Mouse (Mus musculus) heart, embryonic 16.5 days (tissue): Measurements from ENCODE around the gene Spag6. TPM values are rescaled to one million over a fixed set of nuclear protein-coding genes. Genes with fewer than 3 reads are reported as not detected.

Source experiments
- ATAC-seq: fragments of 200-750 bp; cut with Nextera tagmentation; replicated peaks from 2 replicates; pipeline ENCODE4 v1.8.0; 2017; ENCODE audit warnings: moderate number of reproducible peaks; ENCODE audit not compliant: insufficient read depth, low FRiP score; ENCODE audit errors: extremely low read depth
- H3K27ac ChIP-seq: fragments of 300-500 bp; sonication (generic); 2 replicates; pipeline ENCODE4 v1.5.1; 2014; ENCODE audit warnings: mild to moderate bottlenecking, low read length, control low read depth, moderate library complexity
- H3K27me3 ChIP-seq: fragments of 300-500 bp; sonication (generic); 2 replicates; pipeline ENCODE4 v1.6.1; 2014; ENCODE audit warnings: low read length, mixed read lengths; ENCODE audit not compliant: control insufficient read depth, insufficient read depth
- H3K36me3 ChIP-seq: fragments of 300-500 bp; sonication (generic); 2 replicates; pipeline ENCODE4 v1.6.1; 2014; ENCODE audit not compliant: control insufficient read depth, insufficient read depth
- H3K4me1 ChIP-seq: fragments of 300-500 bp; sonication (generic); 2 replicates; pipeline ENCODE4 v1.6.1; 2014; ENCODE audit warnings: low read length, mixed read lengths; ENCODE audit not compliant: control insufficient read depth, insufficient read depth
- H3K4me2 ChIP-seq: fragments of 300-500 bp; sonication (generic); 2 replicates; pipeline ENCODE4 v1.6.1; 2014; ENCODE audit warnings: low read depth, mild to moderate bottlenecking, control low read depth, low read length
- H3K4me3 ChIP-seq: fragments of 300-500 bp; sonication (generic); 2 replicates; pipeline ENCODE4 v1.5.1; 2014; ENCODE audit warnings: mild to moderate bottlenecking, control low read depth, low read length
- H3K9ac ChIP-seq: fragments of 300-500 bp; sonication (generic); 2 replicates; pipeline ENCODE4 v1.6.1; 2014; ENCODE audit warnings: low read length, control low read depth
- H3K9me3 ChIP-seq: fragments of 300-500 bp; sonication (generic); replicated peaks from 2 replicates; pipeline ENCODE4 v1.6.1; 2016; ENCODE audit warnings: low read length; ENCODE audit not compliant: control insufficient read depth
- WGBS: fragments of 180-500 bp; shearing (Covaris S2); extraction: QIAGEN DNeasy Blood & Tissue Kit; methylation state at CpG from one replicate; pipeline ENCODE4 v1.1.7; 2014; 5-methylcytosine and 5-hydroxymethylcytosine counted together
- polyA plus RNA-seq: library from polyadenylated mRNA; unstranded; fragments of >200 nt; fragmentation: Nextera tagmentation; extraction: Ambion mirVana; gene quantifications from 2 replicates; pipeline ENCODE4 v1.2.1, GENCODE M21; 2015

The Spag6 gene
- polyA plus RNA-seq, 1 experiment from 2014 or later, result 0.26 TPM

DNA sequence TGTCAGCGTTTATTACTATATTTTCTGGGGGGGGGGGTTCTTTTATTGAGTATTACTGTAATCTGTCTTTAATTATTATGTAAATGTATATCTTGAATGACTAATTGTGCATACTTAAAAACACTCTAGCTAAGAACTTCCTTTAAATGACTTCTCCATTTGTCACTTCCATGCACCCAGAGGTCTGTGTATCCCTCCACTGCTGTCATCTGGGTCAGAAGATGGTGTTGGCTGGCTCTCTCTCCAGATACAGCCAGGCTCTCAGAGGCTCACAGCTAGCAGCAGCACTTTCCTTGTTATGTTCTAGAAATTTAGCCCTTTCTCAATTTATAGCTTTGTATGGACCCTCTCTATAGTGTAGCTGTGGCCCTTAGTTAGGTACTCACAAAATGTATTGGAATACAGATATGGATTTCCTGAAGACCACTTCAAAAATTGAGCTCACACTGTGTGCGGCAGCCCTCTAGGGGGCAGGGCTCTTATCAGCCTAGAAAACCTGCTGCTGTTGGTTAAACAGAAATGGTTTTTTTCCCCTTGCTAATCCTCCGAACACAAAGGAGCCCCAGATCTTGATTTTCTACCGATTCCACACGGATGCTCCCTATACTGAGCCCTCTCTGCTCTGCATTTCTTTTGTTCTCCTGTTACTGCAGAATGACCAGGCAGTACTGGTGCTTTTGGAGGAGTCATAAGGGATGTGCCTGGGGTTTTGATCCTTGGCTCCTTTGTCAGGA, 40.7 kb downstream of the Spag6 start:
- no peaks in the 10 kb centered on the region for H3K4me1 ChIP-seq
- no peak overlapping the region for H3K4me2 ChIP-seq
- H3K9me3 ChIP-seq, result no peaks in the 10 kb centered on the region
- no peaks in the 10 kb centered on the region for H3K27me3 ChIP-seq
- no peak overlapping the region for H3K9ac ChIP-seq
- WGBS, result 36% methylated on average over 5 of the region's 5 CpGs
- no peak overlapping the region for H3K4me3 ChIP-seq
- no peak for ATAC-seq
- H3K27ac ChIP-seq, result no peak overlapping the region
- H3K36me3 ChIP-seq, result no peaks in the 10 kb centered on the region

DNA sequence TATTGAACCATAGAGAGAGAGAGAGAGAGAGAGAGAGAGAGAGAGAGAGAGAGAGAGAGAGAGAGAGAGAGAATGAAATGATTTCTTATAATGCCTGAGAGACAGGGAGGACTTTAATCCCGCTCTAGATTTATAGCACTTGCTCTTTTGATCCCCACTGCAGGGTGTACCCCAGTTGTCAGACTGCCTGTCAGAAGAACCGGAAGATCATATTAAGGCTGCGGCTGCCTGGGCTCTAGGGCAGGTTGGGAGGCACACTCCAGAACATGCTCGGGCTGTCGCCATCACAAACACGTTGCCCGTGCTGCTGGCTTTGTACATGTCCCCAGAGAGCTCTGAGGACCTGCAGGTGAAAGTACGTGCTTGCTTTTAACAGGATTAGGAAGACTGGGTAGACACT, 43.2 kb downstream of the Spag6 start:
- Histone ChIP-seq H3K36me3 (no peaks in the 10 kb centered on the region), H3K27ac (no peak overlapping the region), H3K9me3 (no peaks in the 10 kb centered on the region), H3K4me1 (no peaks in the 10 kb centered on the region), H3K4me3 (no peak overlapping the region), H3K27me3 (no peaks in the 10 kb centered on the region), H3K9ac (no peak overlapping the region), H3K4me2 (no peak overlapping the region)
- WGBS, result 60% methylated on average over 8 of the region's 8 CpGs
- ATAC-seq, result no peak

DNA sequence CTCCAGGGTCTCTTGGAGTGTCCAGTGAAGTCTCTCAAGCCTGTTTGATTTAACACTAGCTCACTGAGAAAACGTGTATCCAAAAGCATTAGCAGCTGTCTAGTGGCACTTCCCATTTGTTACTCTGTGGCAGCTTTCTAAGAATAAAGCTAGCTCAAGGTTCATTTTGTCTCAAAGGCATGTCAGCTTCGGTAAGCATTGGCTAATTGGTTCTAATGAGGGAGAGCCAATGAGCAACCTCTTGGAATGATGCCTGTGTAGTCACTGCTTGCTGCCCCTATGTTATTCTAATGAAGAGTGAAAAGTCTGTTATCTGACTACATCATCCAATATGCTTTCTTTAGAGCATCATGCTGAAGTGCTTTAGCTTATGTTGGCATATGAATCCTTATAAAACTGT, 45.4 kb downstream of the Spag6 start:
- 56% methylated on average over 2 of the region's 2 CpGs for WGBS
- Histone ChIP-seq H3K4me2 (no peak overlapping the region), H3K27me3 (no peaks in the 10 kb centered on the region), H3K4me1 (no peaks in the 10 kb centered on the region), H3K36me3 (no peaks in the 10 kb centered on the region), H3K27ac (no peak overlapping the region), H3K9me3 (no peaks in the 10 kb centered on the region), H3K9ac (no peak overlapping the region), H3K4me3 (no peak overlapping the region)
- ATAC-seq, result no peak

DNA sequence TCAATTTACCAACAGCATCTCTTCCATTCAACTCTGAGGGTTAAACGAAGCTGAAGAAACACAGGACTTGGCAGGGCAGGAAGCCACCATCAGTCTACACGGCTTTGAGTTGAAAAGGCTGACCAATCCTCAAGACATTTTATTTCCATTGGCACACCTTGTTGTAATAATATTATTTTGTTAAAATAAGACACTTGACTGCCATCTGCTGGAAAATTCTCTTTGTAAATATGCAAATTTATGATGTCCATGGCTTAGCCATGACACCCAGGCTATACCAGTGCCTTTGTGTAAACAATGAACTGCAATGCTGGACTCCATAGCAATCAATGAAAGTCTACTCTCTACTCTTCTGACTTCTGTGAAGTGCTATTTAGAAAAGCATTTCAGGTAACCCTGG, 62.3 kb downstream of the Spag6 start:
- Histone ChIP-seq H3K9ac (no peak overlapping the region), H3K27ac (no peak overlapping the region), H3K27me3 (no peaks in the 10 kb centered on the region), H3K4me1 (no peaks in the 10 kb centered on the region), H3K9me3 (no peaks in the 10 kb centered on the region), H3K36me3 (no peaks in the 10 kb centered on the region), H3K4me2 (no peak overlapping the region), H3K4me3 (no peak overlapping the region)
- no peak for ATAC-seq
- 30% methylated on average over 2 of the region's 2 CpGs for WGBS

DNA sequence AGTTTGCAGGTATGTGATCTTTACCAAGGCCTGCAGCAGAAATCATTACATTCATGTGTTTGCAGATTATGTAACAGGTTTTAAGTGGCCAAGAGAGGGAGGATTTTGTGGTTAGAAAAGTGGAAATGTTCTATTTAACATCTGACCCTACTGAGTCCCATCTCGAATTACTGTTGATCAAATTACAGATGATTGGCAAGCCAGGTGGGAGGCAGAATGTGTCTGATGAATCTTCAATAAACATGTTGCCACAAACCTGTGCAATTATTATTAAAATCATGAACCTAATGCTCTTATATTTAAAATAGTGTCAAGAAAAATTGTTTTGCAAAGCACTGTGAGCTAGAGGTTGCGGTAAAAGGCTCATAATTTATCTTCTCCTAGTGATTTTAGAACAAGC, 71.0 kb downstream of the Spag6 start:
- H3K4me3 ChIP-seq, result no peak overlapping the region
- no peak overlapping the region for H3K9ac ChIP-seq
- no peak overlapping the region for H3K27ac ChIP-seq
- H3K36me3 ChIP-seq, result no peaks in the 10 kb centered on the region
- no peaks in the 10 kb centered on the region for H3K9me3 ChIP-seq
- H3K27me3 ChIP-seq, result no peaks in the 10 kb centered on the region
- WGBS, result 83% methylated on average over 2 of the region's 2 CpGs
- ATAC-seq, result no peak
- no peak overlapping the region for H3K4me2 ChIP-seq
- H3K4me1 ChIP-seq, result peaks cover 8% of the 10 kb centered on the region

DNA sequence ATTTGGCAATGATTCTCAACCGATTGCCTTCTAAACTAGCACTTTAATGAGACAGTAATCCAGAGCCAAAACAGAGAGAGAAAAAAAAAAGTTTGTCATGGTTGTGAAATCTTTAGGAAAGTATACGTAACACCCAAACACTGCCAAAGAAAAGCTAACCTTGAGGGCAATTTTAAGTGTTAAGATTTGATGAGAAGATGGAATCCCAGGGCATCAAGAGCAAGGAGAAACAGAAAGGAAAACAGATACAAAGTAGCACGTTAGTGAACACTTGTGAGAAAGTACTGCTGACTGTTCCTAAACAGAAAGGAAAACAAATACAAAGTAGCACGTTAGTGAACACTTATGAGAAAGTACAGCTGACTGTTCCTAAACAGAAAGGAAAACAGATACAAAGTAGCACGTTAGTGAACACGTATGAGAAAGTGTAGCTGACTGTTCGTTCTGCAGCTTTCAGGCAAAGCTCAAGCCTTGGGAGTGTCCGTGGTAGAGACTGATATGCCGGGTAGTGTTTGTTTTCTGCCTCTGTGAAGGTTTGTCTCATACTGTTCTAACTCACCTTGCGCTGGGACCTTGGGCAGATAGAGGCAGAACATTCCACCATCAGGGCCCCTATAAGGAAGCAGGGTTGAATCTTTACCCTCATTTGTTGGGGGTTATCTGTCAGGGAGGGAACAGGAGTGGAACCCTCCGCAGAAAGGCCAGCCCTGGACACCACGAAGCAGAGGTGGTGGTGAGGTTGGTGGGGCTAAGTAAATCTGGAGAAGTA, 71.8 kb downstream of the Spag6 start:
- peak overlapping the region; percentile 97 for H3K27ac ChIP-seq
- 35% methylated on average over 12 of the region's 12 CpGs for WGBS
- no peaks in the 10 kb centered on the region for H3K27me3 ChIP-seq
- no peaks in the 10 kb centered on the region for H3K36me3 ChIP-seq
- ATAC-seq, result peak; percentile 23; the same call in 1 of the 2 replicates
- peak overlapping the region; percentile 94 for H3K9ac ChIP-seq
- H3K4me2 ChIP-seq, result peak overlapping the region; percentile 61
- peak overlapping the region; percentile 70 for H3K4me3 ChIP-seq
- H3K4me1 ChIP-seq, result peaks cover 8% of the 10 kb centered on the region
- H3K9me3 ChIP-seq, result no peaks in the 10 kb centered on the region

DNA sequence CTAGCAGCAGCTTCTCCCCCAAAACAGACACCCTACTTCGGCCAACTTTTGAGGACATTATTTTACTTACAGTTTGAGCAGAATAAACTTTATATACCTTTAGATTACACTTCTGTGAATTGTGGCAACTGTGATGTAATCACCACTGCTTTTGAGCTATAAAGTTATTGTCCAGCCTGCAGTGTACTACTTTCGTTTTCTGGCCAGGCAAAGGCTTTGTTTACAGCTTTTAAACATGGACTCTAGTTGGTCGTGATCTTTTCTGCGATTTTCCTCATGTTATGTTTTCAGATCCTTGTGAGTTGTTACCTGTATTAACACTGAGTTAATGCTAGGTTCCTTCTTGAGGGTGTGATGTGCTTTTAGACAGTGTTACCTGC, 72.6 kb downstream of the Spag6 start:
- no peaks in the 10 kb centered on the region for H3K9me3 ChIP-seq
- peak overlapping the region; percentile 97 for H3K27ac ChIP-seq
- H3K36me3 ChIP-seq, result no peaks in the 10 kb centered on the region
- H3K9ac ChIP-seq, result peak overlapping the region; percentile 94
- H3K4me3 ChIP-seq, result peak overlapping the region; percentile 70
- no peaks in the 10 kb centered on the region for H3K27me3 ChIP-seq
- peak; percentile 21; the same call in 1 of the 2 replicates for ATAC-seq
- WGBS, result 34% methylated on average over 4 of the region's 4 CpGs
- H3K4me1 ChIP-seq, result peaks cover 8% of the 10 kb centered on the region
- peak overlapping the region; percentile 61 for H3K4me2 ChIP-seq

DNA sequence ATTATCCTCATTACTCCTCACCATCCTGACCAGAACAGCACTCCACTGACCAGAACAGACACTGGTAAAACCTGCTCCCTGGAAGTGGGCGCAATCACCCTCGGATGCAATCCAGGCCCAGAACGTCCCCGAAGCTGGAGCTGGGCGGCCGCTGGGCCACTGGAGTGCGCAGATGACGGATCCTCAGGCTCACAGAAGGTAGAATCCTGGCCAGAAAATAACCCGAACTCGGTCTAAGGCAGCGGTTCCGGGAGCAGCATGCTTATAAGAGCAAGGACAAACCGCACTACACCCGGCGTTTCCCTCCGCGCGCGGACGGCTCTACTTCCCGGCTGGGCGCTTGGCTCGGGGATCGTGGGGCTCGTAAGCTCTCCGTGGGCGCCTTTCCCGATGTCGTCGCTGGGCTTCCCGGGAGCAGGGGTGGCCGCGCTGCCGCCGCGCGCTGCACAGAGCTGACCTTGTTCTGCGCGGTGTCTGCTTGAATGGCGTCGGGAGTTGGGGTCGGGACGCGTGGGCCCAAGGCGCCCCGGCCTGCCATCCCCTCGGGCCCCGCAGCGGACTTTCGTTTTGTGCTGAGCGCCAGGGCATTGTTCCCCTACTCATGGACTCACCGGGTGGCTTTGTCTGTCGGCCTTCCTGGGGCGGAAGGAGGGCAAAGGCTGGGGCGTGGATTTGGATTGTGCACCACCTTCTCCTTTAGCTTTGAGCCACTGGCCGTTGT, 73.1 kb downstream of the Spag6 start:
- Histone ChIP-seq H3K27me3 (no peaks in the 10 kb centered on the region), H3K9ac (peak overlapping the region; percentile 94), H3K4me3 (peak overlapping the region; percentile 70), H3K27ac (peak overlapping the region; percentile 97), H3K4me2 (peak overlapping the region; percentile 61), H3K36me3 (no peaks in the 10 kb centered on the region), H3K4me1 (peaks cover 8% of the 10 kb centered on the region), H3K9me3 (no peaks in the 10 kb centered on the region)
- ATAC-seq, result peak; percentile 87
- WGBS, result under 1% methylated on average over 56 of the region's 56 CpGs

DNA sequence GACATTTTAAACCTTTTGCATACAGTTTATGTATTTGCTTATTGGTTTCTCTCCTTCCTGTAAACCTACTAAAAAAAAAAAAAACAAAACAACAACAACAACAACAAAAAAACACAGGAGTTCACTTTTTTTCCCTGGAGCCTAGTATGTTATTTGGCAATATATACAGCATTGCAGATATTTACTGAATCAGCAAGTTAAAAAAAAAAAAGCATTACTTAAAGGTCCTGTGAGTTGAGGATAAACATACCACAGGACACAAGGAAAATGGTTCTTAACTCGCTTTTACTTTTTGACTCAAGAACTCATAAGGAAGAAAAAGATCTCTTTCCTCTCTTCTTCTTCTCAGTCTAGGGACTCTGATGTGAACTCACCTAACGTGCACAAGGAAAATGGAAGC, 74.6 kb downstream of the Spag6 start:
- H3K27ac ChIP-seq, result no peak overlapping the region
- peaks cover 8% of the 10 kb centered on the region for H3K4me1 ChIP-seq
- ATAC-seq, result no peak
- H3K9ac ChIP-seq, result no peak overlapping the region
- H3K4me2 ChIP-seq, result no peak overlapping the region
- H3K36me3 ChIP-seq, result no peaks in the 10 kb centered on the region
- H3K27me3 ChIP-seq, result no peaks in the 10 kb centered on the region
- H3K4me3 ChIP-seq, result no peak overlapping the region
- H3K9me3 ChIP-seq, result no peaks in the 10 kb centered on the region
- WGBS, result 94% methylated on average over 2 of the region's 2 CpGs
